Mouse (Mus musculus) bone marrow macrophage, adult 2 months (primary cell): ENCODE results near the gene Rbak. TPM values are rescaled to one million over a fixed set of nuclear protein-coding genes. Genes with fewer than 3 reads are reported as not detected.

ENCODE experiments used
- H3K27ac ChIP-seq: 2 replicates; pipeline ENCODE4 v1.5.1; 2012; ENCODE audit warnings: low read depth, low read length; ENCODE audit not compliant: insufficient read depth
- H3K4me1 ChIP-seq: 2 replicates; pipeline ENCODE4 v1.6.1; 2012; ENCODE audit warnings: low read length; ENCODE audit not compliant: control insufficient read depth, insufficient read depth
- H3K4me3 ChIP-seq: 2 replicates; pipeline ENCODE4 v1.5.1; 2012; ENCODE audit warnings: mild to moderate bottlenecking, low read length, moderate library complexity; ENCODE audit not compliant: insufficient read depth
- CTCF ChIP-seq: IDR thresholded peaks from 2 replicates; pipeline ENCODE4 v1.5.1; 2012; ENCODE audit warnings: low read depth, mild to moderate bottlenecking, low read length, moderate library complexity
- POLR2A ChIP-seq: IDR thresholded peaks from 2 replicates; pipeline ENCODE4 v1.6.1; 2012; ENCODE audit warnings: mild to moderate bottlenecking, low read depth, low read length, borderline replicate concordance
- polyA plus RNA-seq: library from polyadenylated mRNA; stranded (reverse); fragments of >200 nt; gene quantifications from 2 replicates; pipeline ENCODE4 v1.2.4, GENCODE M21; 2012; ENCODE audit not compliant: missing spikeins, insufficient read depth, insufficient read length

The Rbak gene
- polyA plus RNA-seq, 1 experiment = 7.2 TPM

DNA sequence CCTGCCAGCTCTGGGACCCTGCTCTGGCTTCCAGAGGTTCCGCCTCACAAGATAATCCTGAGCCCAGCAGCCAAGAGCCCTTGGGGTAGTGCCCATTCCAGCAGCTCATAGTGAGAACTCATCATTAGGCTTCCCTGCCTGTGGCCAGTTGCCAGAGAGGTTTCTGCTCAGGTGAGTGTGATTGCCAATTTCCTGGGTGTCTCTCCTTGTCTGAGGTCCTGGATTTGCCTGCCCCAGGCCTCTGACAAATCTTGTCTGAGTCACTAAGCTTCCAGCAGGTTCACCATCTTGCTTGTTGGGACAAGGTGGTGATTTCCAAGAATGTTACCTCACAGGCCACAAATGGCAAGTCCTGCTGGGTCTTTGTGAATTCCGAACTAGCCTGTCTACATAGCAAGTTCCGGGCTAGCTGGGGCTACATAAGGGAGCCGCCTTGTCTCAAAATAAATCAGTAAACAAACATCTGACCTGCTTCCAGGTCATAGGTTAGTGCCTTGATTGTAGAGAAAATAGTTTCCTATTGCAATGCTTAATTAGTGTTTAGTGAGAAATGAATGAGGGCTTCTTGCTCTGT lies 55.7 kb downstream of the Rbak start:
- TF ChIP-seq CTCF (no peak), POLR2A (no peak)

DNA sequence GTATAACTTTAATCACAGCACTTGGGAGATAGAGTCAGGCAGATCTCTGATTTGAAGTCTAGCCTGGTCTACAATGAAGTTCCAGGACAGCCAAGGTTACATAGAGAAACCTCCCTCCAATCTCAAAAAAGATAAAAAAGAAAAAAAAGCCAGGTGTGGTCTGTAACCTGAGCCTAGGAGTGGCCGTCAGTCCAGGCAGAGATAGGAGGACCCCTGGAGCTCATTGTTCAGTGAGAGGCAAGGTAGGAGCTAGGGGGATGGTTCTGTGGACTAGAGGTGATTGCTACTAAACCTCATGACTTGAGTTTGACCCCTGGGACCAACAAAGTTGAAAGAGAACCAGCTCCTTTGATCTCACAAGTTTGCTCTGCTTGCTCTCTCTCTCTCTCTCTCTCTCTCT lies 57.9 kb downstream of the Rbak start:
- TF ChIP-seq CTCF (no peak), POLR2A (no peak)
- Histone ChIP-seq H3K27ac (no peak overlapping the region), H3K4me3 (no peak overlapping the region), H3K4me1 (no peaks in the 10 kb centered on the region)

More for the DNA sequence above, 55.7 kb downstream of the Rbak start:
- Histone ChIP-seq H3K4me1 (no peaks in the 10 kb centered on the region), H3K27ac (no peak overlapping the region), H3K4me3 (no peak overlapping the region)

Other genes with a start within 250 kb of the Rbak start
- gene Fscn1, start 220.4 kb downstream of the Rbak start, polyA plus RNA-seq = 2.4 and 3.2 TPM in 2 replicates
- gene Rnf216, start 67.8 kb downstream of the Rbak start, polyA plus RNA-seq = 33.7 and 38.8 TPM in 2 replicates
- not detected in 2 replicates for gene Olfr718-ps1, start 33.2 kb downstream of the Rbak start, polyA plus RNA-seq
- not detected in 2 replicates for gene Spdye4b, start 242 bp upstream of the Rbak start, polyA plus RNA-seq
- gene Spdye4a, start 46.1 kb upstream of the Rbak start, polyA plus RNA-seq = not detected in 2 replicates
- 8.8 and 10.2 TPM in 2 replicates for gene Zfp12, start 54.4 kb upstream of the Rbak start, polyA plus RNA-seq
- gene Zfp316, start 89.2 kb upstream of the Rbak start, polyA plus RNA-seq = 1.7 and 2.9 TPM in 2 replicates
- gene Zfp853, start 112.8 kb upstream of the Rbak start, polyA plus RNA-seq = not detected in 2 replicates
- 11.2 and 14.3 TPM in 2 replicates for gene E130309D02Rik, start 134.6 kb upstream of the Rbak start, polyA plus RNA-seq
- 36.2 and 45.4 TPM in 2 replicates for gene Zdhhc4, start 148.5 kb upstream of the Rbak start, polyA plus RNA-seq
- gene Grid2ip, start 176.6 kb upstream of the Rbak start, polyA plus RNA-seq = not detected in 2 replicates
- 51.3 and 51.5 TPM in 2 replicates for gene Kdelr2, start 223.1 kb upstream of the Rbak start, polyA plus RNA-seq